Mouse (Mus musculus): ENCODE measurements around the gene Carm1. TPM values are rescaled to one million over a fixed set of nuclear protein-coding genes. Genes with fewer than 3 reads are reported as not detected.

Carm1 gene
- 55.2 and 56.0 TPM in 2 replicates for polyA plus RNA-seq (2015; fragmentation: Nextera tagmentation; extraction: Ambion mirVana)

GRCm38 (mm10) chr9:21546789-21547074, at the start of gene Carm1:
TSS of gene Carm1 (plus strand) at chr9:21546894.
- Histone ChIP-seq H3K27me3 (no peaks in the 10 kb centered on the region), H3K27ac (peak within 1 kb of the TSS; percentile 100), H3K4me1 (peaks cover 24% of the 10 kb centered on the region), H3K36me3 (peaks cover 17% of the 10 kb centered on the region), H3K4me2 (replicated peaks) (peak within 1 kb of the TSS; percentile 75), H3K9me3 (no peaks in the 10 kb centered on the region), H3K4me3 (peak within 1 kb of the TSS; percentile 85), H3K9ac (peak within 1 kb of the TSS; percentile 98)
- ATAC-seq (ENCODE audit: low FRiP score, low read depth), result no peak
- WGBS, result 0% methylated on average over 47 of the region's 52 CpGs

- peaks cover 51% of the 10 kb centered on the region for H3K4me1 ChIP-seq
- no peaks in the 10 kb centered on the region for H3K27me3 ChIP-seq
- H3K4me3 ChIP-seq, result peak overlapping the region; percentile 43
- peak overlapping the region; percentile 97 for H3K27ac ChIP-seq
- no peaks in the 10 kb centered on the region for H3K9me3 ChIP-seq
- 40% methylated on average over 16 of the region's 16 CpGs for WGBS
- H3K4me2 ChIP-seq (replicated peaks), result peak overlapping the region; percentile 64
- H3K36me3 ChIP-seq, result peaks cover 45% of the 10 kb centered on the region
- H3K9ac ChIP-seq, result peak overlapping the region; percentile 70
- peak; percentile 77 for ATAC-seq (ENCODE audit: low FRiP score, low read depth)
These were observed 49.6 kb upstream of the Carm1 start for GRCm38 (mm10) chr9:21497050-21497542.

- Histone ChIP-seq H3K4me3 (peak overlapping the region; percentile 43), H3K9me3 (no peaks in the 10 kb centered on the region), H3K27ac (peak overlapping the region; percentile 97), H3K36me3 (peaks cover 40% of the 10 kb centered on the region), H3K27me3 (no peaks in the 10 kb centered on the region), H3K9ac (peak overlapping the region; percentile 70), H3K4me1 (peaks cover 50% of the 10 kb centered on the region), H3K4me2 (replicated peaks) (peak overlapping the region; percentile 64)
- ATAC-seq (ENCODE audit: low FRiP score, low read depth), result no peak
- WGBS, result 93% methylated on average over 2 of the region's 2 CpGs
These were observed 49.0 kb upstream of the Carm1 start for GRCm38 (mm10) chr9:21497664-21498063.

GRCm38 (mm10) chr9:21498284-21498902, 48.3 kb upstream of the Carm1 start:
- Histone ChIP-seq H3K9me3 (no peaks in the 10 kb centered on the region), H3K4me2 (replicated peaks) (no peak overlapping the region), H3K27ac (peak overlapping the region; percentile 97; the same call in 1 of the 2 replicates), H3K9ac (no peak overlapping the region), H3K27me3 (no peaks in the 10 kb centered on the region), H3K4me1 (peaks cover 43% of the 10 kb centered on the region), H3K4me3 (no peak overlapping the region), H3K36me3 (peaks cover 40% of the 10 kb centered on the region)
- WGBS, result 90% methylated on average over 12 of the region's 12 CpGs
- no peak for ATAC-seq (ENCODE audit: low FRiP score, low read depth)

- no peak overlapping the region for H3K4me3 ChIP-seq
- peaks cover 67% of the 10 kb centered on the region for H3K36me3 ChIP-seq
These were observed 43.3 kb upstream of the Carm1 start for GRCm38 (mm10) chr9:21503352-21503751.

GRCm38 (mm10) chr9:21505767-21506166, 40.9 kb upstream of the Carm1 start:
- peaks cover 63% of the 10 kb centered on the region for H3K36me3 ChIP-seq

More at GRCm38 (mm10) chr9:21503352-21503751, 43.3 kb upstream of the Carm1 start:
- Histone ChIP-seq H3K27ac (no peak overlapping the region), H3K4me1 (no peaks in the 10 kb centered on the region), H3K9ac (no peak overlapping the region), H3K9me3 (no peaks in the 10 kb centered on the region), H3K27me3 (no peaks in the 10 kb centered on the region), H3K4me2 (replicated peaks) (no peak overlapping the region)
- ATAC-seq (ENCODE audit: low FRiP score, low read depth), result no peak
- WGBS, result 93% methylated on average over 8 of the region's 8 CpGs

GRCm38 (mm10) chr9:21507753-21508430, 38.8 kb upstream of the Carm1 start:
- H3K36me3 ChIP-seq, result peaks cover 62% of the 10 kb centered on the region

More at GRCm38 (mm10) chr9:21505767-21506166, 40.9 kb upstream of the Carm1 start:
- H3K4me2 ChIP-seq (replicated peaks), result no peak overlapping the region
- H3K27ac ChIP-seq, result no peak overlapping the region
- no peaks in the 10 kb centered on the region for H3K27me3 ChIP-seq
- no peak for ATAC-seq (ENCODE audit: low FRiP score, low read depth)
- H3K4me3 ChIP-seq, result no peak overlapping the region
- no peak overlapping the region for H3K9ac ChIP-seq
- H3K4me1 ChIP-seq, result peaks cover 11% of the 10 kb centered on the region
- no peaks in the 10 kb centered on the region for H3K9me3 ChIP-seq

GRCm38 (mm10) chr9:21508871-21509404, 37.8 kb upstream of the Carm1 start:
- Histone ChIP-seq H3K9me3 (no peaks in the 10 kb centered on the region), H3K4me3 (peak overlapping the region; percentile 70), H3K4me2 (replicated peaks) (peak overlapping the region; percentile 69), H3K9ac (peak overlapping the region; percentile 77), H3K27ac (no peak overlapping the region), H3K4me1 (peaks cover 16% of the 10 kb centered on the region), H3K27me3 (no peaks in the 10 kb centered on the region), H3K36me3 (peaks cover 53% of the 10 kb centered on the region)
- 70% methylated on average over 7 of the region's 7 CpGs for WGBS
- no peak for ATAC-seq (ENCODE audit: low FRiP score, low read depth)

More at GRCm38 (mm10) chr9:21507753-21508430, 38.8 kb upstream of the Carm1 start:
- no peak overlapping the region for H3K4me3 ChIP-seq
- 93% methylated on average over 15 of the region's 15 CpGs for WGBS
- no peak overlapping the region for H3K9ac ChIP-seq
- H3K27ac ChIP-seq, result peak overlapping the region; percentile 44; the same call in 1 of the 2 replicates
- H3K9me3 ChIP-seq, result no peaks in the 10 kb centered on the region
- H3K4me1 ChIP-seq, result peaks cover 16% of the 10 kb centered on the region
- no peaks in the 10 kb centered on the region for H3K27me3 ChIP-seq
- ATAC-seq (ENCODE audit: low FRiP score, low read depth), result no peak
- H3K4me2 ChIP-seq (replicated peaks), result no peak overlapping the region

- ATAC-seq (ENCODE audit: low FRiP score, low read depth), result peak; percentile 97
- no peaks in the 10 kb centered on the region for H3K27me3 ChIP-seq
- H3K27ac ChIP-seq, result peak within 1 kb of the TSS; percentile 92
- peak within 1 kb of the TSS; percentile 69 for H3K4me2 ChIP-seq (replicated peaks)
- peak within 1 kb of the TSS; percentile 70 for H3K4me3 ChIP-seq
- no peaks in the 10 kb centered on the region for H3K9me3 ChIP-seq
- H3K4me1 ChIP-seq, result peaks cover 16% of the 10 kb centered on the region
- H3K9ac ChIP-seq, result peak within 1 kb of the TSS; percentile 77
- under 1% methylated on average over 44 of the region's 44 CpGs for WGBS
- H3K36me3 ChIP-seq, result peaks cover 42% of the 10 kb centered on the region
These were observed 36.7 kb upstream of the Carm1 start, which contains the start of gene Tmed1 for GRCm38 (mm10) chr9:21509772-21510688. TSS of gene Tmed1 (minus strand) at chr9:21510252.

GRCm38 (mm10) chr9:21510689-21511015, 36.0 kb upstream of the Carm1 start:
- WGBS, result 4% methylated on average over 7 of the region's 7 CpGs
- Histone ChIP-seq H3K4me2 (replicated peaks) (peak overlapping the region; percentile 69), H3K9ac (peak overlapping the region; percentile 77)

GRCm38 (mm10) chr9:21511052-21511451, 35.6 kb upstream of the Carm1 start:
- WGBS, result 81% methylated on average over 9 of the region's 9 CpGs
- H3K9me3 ChIP-seq, result no peaks in the 10 kb centered on the region
- H3K4me3 ChIP-seq, result peak overlapping the region; percentile 70
- H3K27ac ChIP-seq, result peak overlapping the region; percentile 28; the same call in 1 of the 2 replicates
- H3K27me3 ChIP-seq, result no peaks in the 10 kb centered on the region
- peak overlapping the region; percentile 77 for H3K9ac ChIP-seq
- H3K36me3 ChIP-seq, result peaks cover 32% of the 10 kb centered on the region
- no peak for ATAC-seq (ENCODE audit: low FRiP score, low read depth)
- H3K4me2 ChIP-seq (replicated peaks), result peak overlapping the region; percentile 69
- peaks cover 16% of the 10 kb centered on the region for H3K4me1 ChIP-seq

More at GRCm38 (mm10) chr9:21510689-21511015, 36.0 kb upstream of the Carm1 start:
- Histone ChIP-seq H3K27ac (peak overlapping the region; percentile 92; the same call in 1 of the 2 replicates), H3K27me3 (no peaks in the 10 kb centered on the region), H3K36me3 (peaks cover 36% of the 10 kb centered on the region), H3K4me1 (peaks cover 16% of the 10 kb centered on the region), H3K9me3 (no peaks in the 10 kb centered on the region), H3K4me3 (peak overlapping the region; percentile 70)
- ATAC-seq (ENCODE audit: low FRiP score, low read depth), result no peak; the same call in 1 of the 2 replicates
